Mouse (Mus musculus): ENCODE measurements around the gene Eef1a1.
"Not testable (repeated sequence)": the region's sequence is repeated elsewhere in the genome, so short reads cannot be mapped to it uniquely, and the experiment has no call there.

Eef1a1 gene

GRCm38 (mm10) chr9:78488890-78489420 is at the start of gene Eef1a1:
TSS of gene Eef1a1 (minus strand) at chr9:78489151.
- DNase-seq (ENCODE audit: low read depth, low spot score) = no peak

DNA sequence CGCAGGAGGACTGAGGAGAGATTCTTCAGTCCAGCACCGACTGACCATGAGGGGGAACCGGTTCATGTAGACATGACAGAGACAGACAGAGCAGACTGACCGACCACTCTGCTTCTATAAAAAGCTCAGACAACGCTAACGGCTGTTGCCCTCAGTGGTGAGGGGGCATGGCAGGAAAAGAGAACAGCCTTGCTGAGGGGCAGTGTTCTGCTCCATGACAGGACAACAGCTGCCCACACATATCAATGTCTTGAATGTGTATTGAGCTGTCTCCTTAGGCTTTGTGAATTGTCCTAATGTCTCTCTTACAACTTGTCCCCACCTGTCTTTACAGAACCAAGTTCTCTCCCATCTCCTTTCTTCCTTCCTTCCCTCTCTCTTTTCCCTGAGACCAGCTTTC is 49.5 kb upstream of the Eef1a1 start:
- no peak for DNase-seq (ENCODE audit: low read depth, low spot score)

DNA sequence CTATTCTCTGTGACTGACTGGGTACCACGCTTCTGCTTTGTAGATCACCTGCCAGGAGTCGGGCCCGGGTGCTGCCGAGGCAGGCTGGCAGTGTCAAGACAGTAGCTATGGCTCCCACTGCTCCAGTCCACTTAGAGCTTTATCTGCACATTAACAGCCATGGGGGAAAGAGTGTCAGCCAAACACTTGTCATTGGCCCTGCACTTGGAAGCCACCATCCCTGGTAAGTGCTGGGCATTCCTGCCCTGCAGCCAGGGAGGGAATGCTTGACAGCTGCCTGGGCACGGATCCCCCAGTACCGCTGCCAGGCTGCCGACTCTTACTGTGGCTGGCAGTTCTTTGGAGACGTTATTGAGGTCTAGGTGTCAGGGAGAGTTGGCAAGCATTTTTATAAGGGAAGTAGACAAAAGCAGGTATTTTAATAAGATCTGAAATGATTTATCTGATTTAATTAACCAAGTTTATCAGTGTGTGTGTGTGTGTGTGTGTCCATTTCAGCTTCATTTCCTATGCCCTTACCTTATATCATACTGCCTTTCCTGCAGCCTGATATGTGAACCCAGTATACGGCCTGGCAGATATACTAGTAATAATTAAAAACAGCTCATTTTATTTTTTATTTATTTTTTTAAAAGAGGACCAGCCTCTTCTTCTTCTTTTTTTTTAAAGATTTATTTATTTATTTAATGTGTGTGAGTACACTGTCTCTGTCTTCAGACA is 48.4 kb upstream of the Eef1a1 start:
- no peak for DNase-seq (ENCODE audit: low read depth, low spot score)

DNA sequence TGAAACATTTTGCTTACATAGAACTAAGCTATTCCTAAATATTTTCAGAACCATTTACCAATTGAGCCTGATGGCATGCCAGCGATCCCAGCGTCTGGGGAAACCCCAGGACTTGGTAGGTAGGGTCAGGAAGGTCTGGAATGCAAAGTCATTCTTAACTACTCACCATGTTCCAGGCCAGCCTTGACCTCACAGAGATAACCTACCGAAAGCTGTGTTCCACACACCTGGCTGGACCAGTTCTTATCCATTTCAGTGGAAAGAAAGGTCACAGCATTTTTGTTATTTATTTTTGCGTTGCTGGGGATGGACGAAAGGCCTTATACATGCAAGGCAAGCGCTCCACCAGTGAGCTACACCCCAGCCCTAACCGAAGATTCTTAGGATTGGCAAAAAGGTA is 45.7 kb upstream of the Eef1a1 start:
- no peak for DNase-seq (ENCODE audit: low read depth, low spot score)

DNA sequence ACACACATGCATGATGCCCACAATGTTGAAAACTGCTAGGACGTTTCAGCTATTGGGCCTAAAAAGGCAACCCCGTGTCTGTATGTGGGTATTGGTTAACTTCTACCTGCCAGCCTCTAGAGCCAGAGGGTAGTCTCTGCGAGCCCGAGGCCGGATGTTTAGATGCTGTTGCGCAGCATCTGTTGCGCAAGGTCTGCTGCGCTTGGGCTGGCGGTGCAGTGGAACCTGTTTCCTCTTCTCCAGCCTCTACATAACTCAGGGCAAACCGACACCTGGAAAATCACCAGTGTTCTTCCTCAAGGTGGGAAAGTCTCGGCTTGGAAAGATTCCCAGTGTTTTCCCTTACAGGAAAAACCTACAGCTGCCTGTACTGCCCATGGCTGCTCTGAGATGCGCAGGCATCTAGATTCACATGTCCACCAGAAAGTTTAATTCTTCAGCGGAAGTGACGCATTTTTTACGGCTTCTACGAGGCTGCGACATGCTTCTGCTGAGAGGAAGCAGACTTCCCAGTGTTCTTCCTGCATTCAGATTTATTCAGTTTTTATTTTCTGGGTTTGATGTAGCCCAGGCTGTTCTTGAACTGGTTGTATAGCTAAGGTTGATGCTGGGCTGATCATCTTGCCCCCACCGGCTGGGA is 44.5 kb upstream of the Eef1a1 start:
- DNase-seq (ENCODE audit: low read depth, low spot score) = no peak

- DNase-seq (ENCODE audit: low read depth, low spot score) = no peak
Measured at GRCm38 (mm10) chr9:78532341-78532819, 43.4 kb upstream of the Eef1a1 start.

GRCm38 (mm10) chr9:78531816-78532215 is 42.9 kb upstream of the Eef1a1 start:
- DNase-seq (ENCODE audit: low read depth, low spot score) = no peak

DNA sequence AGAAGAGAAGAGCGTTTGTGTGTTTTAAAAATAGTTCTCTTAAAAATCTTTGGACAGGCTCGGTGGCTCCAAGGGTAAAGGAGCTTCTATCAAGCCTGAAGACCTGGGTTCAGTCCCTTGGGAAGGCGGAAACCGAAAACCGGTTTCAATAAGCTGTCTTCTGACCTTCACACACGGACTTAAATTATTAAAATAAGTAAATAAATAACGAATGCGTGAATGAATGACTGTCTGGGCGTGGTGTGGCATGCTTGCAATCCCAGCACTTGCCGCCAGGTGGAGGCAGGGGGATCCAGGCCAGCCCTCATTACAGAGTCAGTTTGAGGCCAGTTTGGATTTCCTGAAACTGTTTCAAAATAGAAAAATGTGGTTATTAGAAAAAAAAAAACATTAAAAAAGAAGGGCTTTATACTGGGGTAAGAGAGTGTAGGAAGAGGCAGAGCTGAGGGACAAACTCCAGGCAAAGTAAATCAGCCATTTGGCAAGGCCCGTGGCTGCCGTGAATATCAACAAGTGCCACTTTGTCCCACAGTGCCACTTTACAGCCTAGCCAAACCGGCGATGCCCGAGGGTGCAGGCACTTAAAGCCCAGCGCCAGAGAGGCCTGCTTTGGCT is 38.9 kb upstream of the Eef1a1 start:
- no peak for DNase-seq (ENCODE audit: low read depth, low spot score)

- DNase-seq (ENCODE audit: low read depth, low spot score) = peak; percentile 77
Measured at GRCm38 (mm10) chr9:78527301-78527761, 38.4 kb upstream of the Eef1a1 start.

- DNase-seq (ENCODE audit: low read depth, low spot score) = no peak
Measured at GRCm38 (mm10) chr9:78526206-78526605, 37.3 kb upstream of the Eef1a1 start.

- DNase-seq (ENCODE audit: low read depth, low spot score) = no peak
Measured at GRCm38 (mm10) chr9:78525451-78526135, 36.6 kb upstream of the Eef1a1 start.

GRCm38 (mm10) chr9:78521689-78522088 is 32.7 kb upstream of the Eef1a1 start:
- DNase-seq (ENCODE audit: low read depth, low spot score) = no peak

GRCm38 (mm10) chr9:78520780-78521601 is 32.0 kb upstream of the Eef1a1 start:
- no peak for DNase-seq (ENCODE audit: low read depth, low spot score)

DNA sequence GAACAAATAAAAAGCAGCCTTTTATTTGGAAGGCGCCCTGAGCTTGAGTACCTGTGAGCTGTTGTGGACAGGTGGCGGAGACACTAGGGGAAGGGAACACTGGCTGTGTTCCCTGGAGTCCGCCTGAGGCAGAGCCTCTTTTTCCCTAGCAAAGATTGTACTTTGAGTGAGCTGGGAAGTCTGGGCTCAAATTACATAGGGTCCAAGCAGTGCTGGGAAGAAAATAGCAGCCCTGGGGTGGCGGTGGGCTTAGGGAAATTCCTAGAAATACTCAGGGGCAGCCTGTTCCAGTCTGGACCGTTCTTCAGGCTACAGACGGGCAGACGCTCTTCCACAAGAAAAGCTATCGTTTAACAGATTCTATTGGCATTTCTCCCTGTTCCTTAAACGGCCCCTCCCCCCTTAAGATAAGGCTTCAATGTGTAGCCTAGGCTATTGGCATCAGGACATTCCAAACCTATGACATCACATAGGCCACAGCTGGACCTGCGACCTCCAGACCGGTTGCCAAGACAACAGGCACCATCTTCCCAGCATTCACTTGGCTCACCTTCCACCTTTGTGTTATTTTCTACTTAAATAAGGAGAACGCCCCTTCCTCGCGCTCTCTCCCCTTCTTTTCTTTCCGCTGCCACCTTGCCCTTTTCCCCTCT is 31.3 kb upstream of the Eef1a1 start:
- DNase-seq (ENCODE audit: low read depth, low spot score) = no peak

DNA sequence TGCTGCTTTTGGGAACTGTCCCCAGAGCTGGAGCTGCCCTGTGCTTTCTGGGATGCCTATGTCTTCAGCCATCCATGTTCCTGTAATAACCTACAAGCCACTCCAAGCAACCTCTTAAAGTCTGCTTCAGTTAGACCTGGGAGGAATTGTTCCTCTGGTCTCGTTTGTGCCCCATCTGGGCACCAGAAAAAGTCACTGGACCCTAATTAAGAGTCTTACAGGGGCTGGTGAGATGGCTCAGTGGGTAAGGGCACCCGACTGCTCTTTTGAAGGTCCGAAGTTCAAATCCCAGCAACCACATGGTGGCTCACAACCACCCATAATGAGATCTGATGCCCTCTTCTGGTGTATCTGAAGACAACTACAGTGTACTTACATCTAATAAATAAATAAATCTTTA is 28.3 kb upstream of the Eef1a1 start:
- DNase-seq (ENCODE audit: low read depth, low spot score) = not testable (repeated sequence)

DNA sequence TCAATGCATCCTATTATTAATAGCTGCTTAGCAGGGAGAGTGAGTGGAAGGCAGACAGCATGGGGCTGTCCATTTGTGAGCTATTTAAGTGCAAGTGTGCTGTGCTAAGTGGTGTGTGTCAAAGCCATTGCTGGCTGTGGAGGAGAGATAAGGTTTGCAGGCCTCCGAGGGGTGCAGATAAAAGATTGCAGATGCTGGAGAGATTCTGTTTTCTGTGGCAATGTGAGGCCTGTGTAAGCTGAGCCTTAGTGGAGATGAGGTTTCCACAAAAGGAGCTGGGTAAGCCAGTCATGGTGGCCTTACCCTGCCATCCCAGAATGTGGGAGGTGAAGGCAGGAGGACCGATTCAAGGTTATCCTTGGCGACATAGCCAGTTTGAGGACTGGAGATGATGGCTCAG is 27.2 kb upstream of the Eef1a1 start:
- DNase-seq (ENCODE audit: low read depth, low spot score) = no peak

DNA sequence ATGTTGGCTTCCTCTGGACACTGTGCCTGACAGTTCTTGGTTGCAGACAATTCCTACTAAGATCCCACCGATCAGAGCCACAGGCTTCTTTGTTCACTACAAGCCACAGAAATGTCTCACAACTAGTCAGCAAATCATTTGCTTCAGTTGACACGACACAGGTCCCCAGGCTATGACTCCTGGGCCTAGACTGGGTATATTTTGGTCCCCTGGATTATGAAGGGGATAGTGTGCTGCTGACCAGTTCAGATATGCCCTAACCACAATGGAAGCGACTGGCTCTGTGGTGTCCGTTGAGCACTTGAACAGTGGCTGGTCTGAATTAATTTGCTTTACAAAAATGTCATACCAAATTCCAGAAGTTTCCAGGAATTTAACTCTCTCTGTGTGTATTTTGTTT is 25.7 kb upstream of the Eef1a1 start:
- DNase-seq (ENCODE audit: low read depth, low spot score) = no peak

DNA sequence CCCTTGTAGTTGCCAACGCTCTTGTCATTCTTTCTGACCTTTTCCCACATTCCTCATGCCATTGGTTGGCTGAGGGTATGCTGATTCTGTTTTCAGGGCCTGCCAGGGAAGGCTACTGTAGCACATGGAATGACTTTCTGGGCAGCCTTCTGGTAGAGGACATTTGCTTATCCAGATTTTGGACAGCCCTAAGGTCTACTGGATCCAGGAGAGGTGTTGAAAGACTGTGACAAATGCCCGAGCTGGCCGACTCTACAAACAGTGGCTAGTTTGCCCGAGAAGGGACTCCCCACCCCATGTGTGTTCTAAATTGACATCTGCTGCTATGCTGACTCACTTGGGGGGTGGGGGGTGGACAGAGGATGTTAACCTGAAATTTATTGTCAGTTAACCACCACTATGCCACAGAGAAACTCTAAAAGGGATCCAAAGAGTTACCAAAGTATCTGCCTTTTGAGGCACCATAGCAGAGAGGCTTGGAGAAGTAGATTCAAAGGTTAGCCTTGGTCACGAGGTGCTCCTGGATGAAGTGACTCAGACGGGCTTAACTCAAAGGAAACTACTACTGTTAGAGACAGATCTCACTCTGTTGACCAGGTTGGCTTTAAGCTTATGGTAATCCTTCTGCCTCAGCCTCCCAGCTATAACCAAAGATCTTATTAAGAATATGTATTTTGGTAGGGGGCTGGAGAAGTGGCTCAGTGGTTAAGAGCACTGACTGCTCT is 25.0 kb upstream of the Eef1a1 start:
- DNase-seq (ENCODE audit: low read depth, low spot score) = no peak

DNA sequence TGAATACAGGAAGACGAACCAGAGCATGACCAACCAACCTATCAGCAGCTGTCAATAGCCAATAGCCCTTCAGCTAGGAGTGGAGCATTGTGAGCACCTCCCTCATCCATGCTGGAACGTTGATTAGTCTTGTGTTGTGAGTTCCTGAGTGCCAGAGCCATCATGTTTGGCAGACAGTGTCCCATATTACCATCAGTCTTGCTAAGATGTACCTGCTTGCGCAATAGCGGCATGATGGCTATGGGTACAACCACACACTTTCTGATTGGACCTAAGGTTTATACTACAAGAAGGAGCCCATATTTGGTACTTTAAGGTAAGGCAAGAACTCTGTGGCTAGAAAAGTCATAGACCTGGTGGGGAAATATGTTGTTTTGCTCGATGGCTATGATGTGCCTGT is 22.8 kb upstream of the Eef1a1 start:
- no peak for DNase-seq (ENCODE audit: low read depth, low spot score)
